Mouse (Mus musculus): ENCODE results near the gene Mrrf. TPM values are rescaled to one million over a fixed set of nuclear protein-coding genes. Genes with fewer than 3 reads are reported as not detected.

The Mrrf gene
- polyA plus RNA-seq, 1 experiment from 2014 or later: 21.0 TPM

DNA sequence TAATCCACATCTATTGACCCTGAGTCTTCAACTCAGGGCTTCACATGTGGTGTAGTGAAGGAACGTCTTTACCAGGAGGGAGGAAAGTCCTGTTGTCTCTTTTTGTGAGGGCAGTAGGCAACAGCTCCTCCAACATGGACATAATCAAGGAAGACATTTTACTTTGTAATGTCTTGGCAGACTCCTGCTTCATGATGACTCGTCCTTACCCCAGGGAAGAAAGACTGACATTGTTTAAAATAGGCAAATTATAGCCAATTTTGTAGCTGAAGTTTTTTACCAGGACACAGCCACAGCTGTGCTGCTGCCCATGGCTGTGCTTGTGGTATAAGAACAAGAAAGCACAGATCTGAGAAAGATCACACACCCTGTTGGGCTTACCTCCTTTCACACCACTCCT lies 102.8 kb downstream of the Mrrf start:
- Histone ChIP-seq H3K27me3 (ENCODE audit: control insufficient read depth, insufficient read depth, low read length) (no peaks in the 10 kb centered on the region), H3K4me2 (replicated peaks; ENCODE audit: low read depth) (no peak overlapping the region), H3K4me1 (replicated peaks; ENCODE audit: control insufficient read depth, insufficient read depth) (peaks cover 4% of the 10 kb centered on the region), H3K4me3 (ENCODE audit: low read depth, low read length) (no peak overlapping the region), H3K36me3 (ENCODE audit: control insufficient read depth, insufficient read depth, low read length) (0 out of 2 replicates have a peak, but pooled peaks cover 11% of the 10 kb centered on the region), H3K27ac (replicated peaks) (no peak overlapping the region), H3K9ac (ENCODE audit: low read length) (no peak overlapping the region), H3K9me3 (ENCODE audit: control insufficient read depth, low read length) (no peaks in the 10 kb centered on the region)
- DNase-seq (ENCODE audit: low spot score) (no peak), ATAC-seq (ENCODE audit: low FRiP score, low TSS enrichment) (no peak)
- TF ChIP-seq EP300 (optimal IDR thresholded peaks at IDR 0.05) (no peak), CTCF (IDR thresholded peaks at IDR 0.05; ENCODE audit: low read depth) (no peak)
- WGBS: 72% methylated on average over 2 of the region's 2 CpGs

Other genes with a start within 250 kb of the Mrrf start
- 0.55 and 0.91 TPM in 2 replicates for gene Ttll11, start 156.5 kb upstream of the Mrrf start, polyA plus RNA-seq (2015; fragmentation: Nextera tagmentation; extraction: Ambion mirVana)
- gene Ndufa8, start 87.0 kb upstream of the Mrrf start, polyA plus RNA-seq (2015; fragmentation: Nextera tagmentation; extraction: Ambion mirVana): 237 and 242 TPM in 2 replicates
- gene Morn5, start 86.9 kb upstream of the Mrrf start, polyA plus RNA-seq (2015; fragmentation: Nextera tagmentation; extraction: Ambion mirVana): not detected in 2 replicates
- gene Lhx6, start 31.0 kb upstream of the Mrrf start, polyA plus RNA-seq (2015; fragmentation: Nextera tagmentation; extraction: Ambion mirVana): 0.41 and 0.79 TPM in 2 replicates
- gene Rbm18, start 384 bp downstream of the Mrrf start, polyA plus RNA-seq (2015; fragmentation: Nextera tagmentation; extraction: Ambion mirVana): 33.7 and 34.0 TPM in 2 replicates
- 31.0 and 36.2 TPM in 2 replicates for gene Ptgs1, start 94.0 kb downstream of the Mrrf start, polyA plus RNA-seq (2015; fragmentation: Nextera tagmentation; extraction: Ambion mirVana)
- gene Olfr338, start 237.1 kb downstream of the Mrrf start, polyA plus RNA-seq (2015; fragmentation: Nextera tagmentation; extraction: Ambion mirVana): 0.01 TPM in 1 of 2 replicates, not detected in the other